Mouse (Mus musculus): ENCODE data around the gene Mettl26. TPM values are rescaled to one million over a fixed set of nuclear protein-coding genes. Genes with fewer than 3 reads are reported as not detected.
A peak's percentile ranks its signal among the peaks of the same experiment; 100 is the strongest.

The Mettl26 gene
- 1 to 10 TPM in 19 of 26 experiments, not detected in 7; 1.1 to 7.9 (median 3.4) TPM for total RNA-seq (2018; cell fraction: chromatin; rRNA removed)
- 1 to 10 TPM; 2.7 to 6.3 (median 4.3) TPM for total RNA-seq (2018; cell fraction: cytosol; rRNA removed)
- total RNA-seq (2018; cell fraction: nucleus; rRNA removed), result 1 to 10 TPM in 25 of 26 experiments, under 1 TPM in 1; 0.69 to 9.3 (median 2.3) TPM
- polyA plus RNA-seq (2018), result 3.3 to 5.5 TPM (median 5.2 TPM) in 3 replicates

GRCm38 (mm10) chr17:25874721-25875170 lies at the start of gene Mettl26:
Gene Mettl26 (plus strand): TSS chr17:25875074.
- WGBS (ENCODE audit: missing documents), result under 1% methylated on average over 25 of the region's 25 CpGs
- peak within 1 kb of the TSS; percentile 31 for H3K27ac ChIP-seq
- H3K79me2 ChIP-seq (ENCODE audit: inconsistent target), result no peaks in the 10 kb centered on the region
- H3K36me3 ChIP-seq (ENCODE audit: inconsistent target), result no peaks in the 10 kb centered on the region
- peak within 1 kb of the TSS; percentile 46 for H3K4me3 ChIP-seq (ENCODE audit: inconsistent target)

GRCm38 (mm10) chr17:25825311-25825710 lies 49.6 kb upstream of the Mettl26 start:
- Histone ChIP-seq H3K27ac (no peak overlapping the region), H3K79me2 (ENCODE audit: inconsistent target) (peaks cover 38% of the 10 kb centered on the region), H3K36me3 (ENCODE audit: inconsistent target) (peaks cover 20% of the 10 kb centered on the region; the same call in 1 of the 2 replicates), H3K4me3 (ENCODE audit: inconsistent target) (no peak overlapping the region)
- WGBS (ENCODE audit: missing documents), result 98% methylated on average over 6 of the region's 6 CpGs

- H3K27ac ChIP-seq, result no peak overlapping the region
- 96% methylated on average over 27 of the region's 27 CpGs for WGBS (ENCODE audit: missing documents)
- H3K4me3 ChIP-seq (ENCODE audit: inconsistent target), result no peak overlapping the region
- peaks cover 26% of the 10 kb centered on the region; the same call in 1 of the 2 replicates for H3K36me3 ChIP-seq (ENCODE audit: inconsistent target)
- H3K79me2 ChIP-seq (ENCODE audit: inconsistent target), result peaks cover 46% of the 10 kb centered on the region
These were observed 48.8 kb upstream of the Mettl26 start for GRCm38 (mm10) chr17:25825984-25826570.

GRCm38 (mm10) chr17:25827011-25827410 lies 47.9 kb upstream of the Mettl26 start:
- Histone ChIP-seq H3K79me2 (ENCODE audit: inconsistent target) (peaks cover 55% of the 10 kb centered on the region), H3K36me3 (ENCODE audit: inconsistent target) (peaks cover 26% of the 10 kb centered on the region; the same call in 1 of the 2 replicates), H3K4me3 (ENCODE audit: inconsistent target) (no peak overlapping the region), H3K27ac (no peak overlapping the region)
- 98% methylated on average over 13 of the region's 13 CpGs for WGBS (ENCODE audit: missing documents)

- WGBS (ENCODE audit: missing documents), result 90% methylated on average over 19 of the region's 22 CpGs
- Histone ChIP-seq H3K27ac (no peak overlapping the region), H3K4me3 (ENCODE audit: inconsistent target) (no peak overlapping the region), H3K79me2 (ENCODE audit: inconsistent target) (peaks cover 59% of the 10 kb centered on the region), H3K36me3 (ENCODE audit: inconsistent target) (peaks cover 26% of the 10 kb centered on the region; the same call in 1 of the 2 replicates)
These were observed 47.2 kb upstream of the Mettl26 start for GRCm38 (mm10) chr17:25827546-25828222.

- H3K36me3 ChIP-seq (ENCODE audit: inconsistent target), result peaks cover 26% of the 10 kb centered on the region; the same call in 1 of the 2 replicates
- H3K27ac ChIP-seq, result no peak overlapping the region
- H3K4me3 ChIP-seq (ENCODE audit: inconsistent target), result peak overlapping the region; percentile 64; the same call in 1 of the 2 replicates
- peaks cover 59% of the 10 kb centered on the region for H3K79me2 ChIP-seq (ENCODE audit: inconsistent target)
- 92% methylated on average over 8 of the region's 8 CpGs for WGBS (ENCODE audit: missing documents)
These were observed 46.7 kb upstream of the Mettl26 start for GRCm38 (mm10) chr17:25828223-25828594.

- peak within 1 kb of the TSS; percentile 62 for H3K27ac ChIP-seq
- H3K79me2 ChIP-seq (ENCODE audit: inconsistent target), result peaks cover 59% of the 10 kb centered on the region
- H3K4me3 ChIP-seq (ENCODE audit: inconsistent target), result peak within 1 kb of the TSS; percentile 64
- peaks cover 26% of the 10 kb centered on the region; the same call in 1 of the 2 replicates for H3K36me3 ChIP-seq (ENCODE audit: inconsistent target)
- under 1% methylated on average over 32 of the region's 32 CpGs for WGBS (ENCODE audit: missing documents)
These were observed 45.9 kb upstream of the Mettl26 start, which contains the start of gene Jmjd8 for GRCm38 (mm10) chr17:25828712-25829557. Gene Jmjd8 (plus strand): TSS chr17:25828867.

GRCm38 (mm10) chr17:25829558-25830017 lies 45.3 kb upstream of the Mettl26 start:
- Histone ChIP-seq H3K27ac (peak overlapping the region; percentile 62), H3K4me3 (ENCODE audit: inconsistent target) (peak overlapping the region; percentile 64), H3K36me3 (ENCODE audit: inconsistent target) (peaks cover 26% of the 10 kb centered on the region; the same call in 1 of the 2 replicates), H3K79me2 (ENCODE audit: inconsistent target) (peaks cover 59% of the 10 kb centered on the region)
- 52% methylated on average over 8 of the region's 8 CpGs for WGBS (ENCODE audit: missing documents)

- no peak overlapping the region for H3K27ac ChIP-seq
- 94% methylated on average over 4 of the region's 4 CpGs for WGBS (ENCODE audit: missing documents)
- peaks cover 26% of the 10 kb centered on the region; the same call in 1 of the 2 replicates for H3K36me3 ChIP-seq (ENCODE audit: inconsistent target)
These were observed 44.6 kb upstream of the Mettl26 start for GRCm38 (mm10) chr17:25830200-25830753.

GRCm38 (mm10) chr17:25830806-25831431 lies 44.0 kb upstream of the Mettl26 start:
- Histone ChIP-seq H3K4me3 (ENCODE audit: inconsistent target) (no peak overlapping the region; the same call in 1 of the 2 replicates), H3K36me3 (ENCODE audit: inconsistent target) (peaks cover 22% of the 10 kb centered on the region; the same call in 1 of the 2 replicates), H3K79me2 (ENCODE audit: inconsistent target) (peaks cover 59% of the 10 kb centered on the region), H3K27ac (no peak overlapping the region)
- 93% methylated on average over 14 of the region's 14 CpGs for WGBS (ENCODE audit: missing documents)

More at GRCm38 (mm10) chr17:25830200-25830753, 44.6 kb upstream of the Mettl26 start:
- H3K4me3 ChIP-seq (ENCODE audit: inconsistent target), result no peak overlapping the region
- peaks cover 59% of the 10 kb centered on the region for H3K79me2 ChIP-seq (ENCODE audit: inconsistent target)

GRCm38 (mm10) chr17:25831451-25832281 lies 43.2 kb upstream of the Mettl26 start:
- peak overlapping the region; percentile 69 for H3K27ac ChIP-seq
- peak overlapping the region; percentile 77 for H3K4me3 ChIP-seq (ENCODE audit: inconsistent target)
- H3K36me3 ChIP-seq (ENCODE audit: inconsistent target), result peaks cover 15% of the 10 kb centered on the region; the same call in 1 of the 2 replicates
- 49% methylated on average over 21 of the region's 21 CpGs for WGBS (ENCODE audit: missing documents)
- peaks cover 65% of the 10 kb centered on the region for H3K79me2 ChIP-seq (ENCODE audit: inconsistent target)

GRCm38 (mm10) chr17:25832436-25833290 lies 42.2 kb upstream of the Mettl26 start:
- Histone ChIP-seq H3K79me2 (ENCODE audit: inconsistent target) (peaks cover 65% of the 10 kb centered on the region), H3K27ac (peak overlapping the region; percentile 92), H3K4me3 (ENCODE audit: inconsistent target) (peak overlapping the region; percentile 77), H3K36me3 (ENCODE audit: inconsistent target) (peaks cover 8% of the 10 kb centered on the region; the same call in 1 of the 2 replicates)
- under 1% methylated on average over 68 of the region's 77 CpGs for WGBS (ENCODE audit: missing documents)
